Mouse (Mus musculus) heart, adult 2 months (tissue): Measurements from ENCODE around the gene Tgm2. TPM values are rescaled to one million over a fixed set of nuclear protein-coding genes. Genes with fewer than 3 reads are reported as not detected.
A peak's percentile ranks its signal among the peaks of the same experiment; 100 is the strongest.

Experiments
- DNase-seq, 2 experiments: peaks; one replicate each; pipeline ENCODE4 v3.0.0; 2021
- H3K27ac ChIP-seq: fragments of 200-600 bp; 2 replicates; pipeline ENCODE4 v1.8.1; 2022
- H3K27me3 ChIP-seq: fragments of 200-500 bp; 2 replicates; pipeline ENCODE4 v1.6.1; 2012; ENCODE audit warnings: mild to moderate bottlenecking, low read length, inconsistent platforms, mixed read lengths; ENCODE audit not compliant: control insufficient read depth, insufficient read depth
- H3K36me3 ChIP-seq: fragments of 200-500 bp; 2 replicates; pipeline ENCODE4 v1.6.1; 2012; ENCODE audit warnings: low read length, inconsistent platforms; ENCODE audit not compliant: control insufficient read depth, insufficient read depth
- H3K4me1 ChIP-seq: fragments of 200-500 bp; 2 replicates; pipeline ENCODE4 v1.6.1; 2011; ENCODE audit warnings: low read length; ENCODE audit not compliant: control insufficient read depth, insufficient read depth
- H3K4me3 ChIP-seq: fragments of 200-600 bp; 2 replicates; pipeline ENCODE4 v1.8.1; 2022
- H3K79me2 ChIP-seq: fragments of 200-500 bp; replicated peaks from 2 replicates; pipeline ENCODE4 v1.6.1; 2012; ENCODE audit warnings: mild to moderate bottlenecking, inconsistent platforms, low read length, moderate library complexity, mixed read lengths; ENCODE audit not compliant: control insufficient read depth, insufficient read depth
- H3K9ac ChIP-seq: fragments of 200-500 bp; 2 replicates; pipeline ENCODE4 v1.6.1; 2012; ENCODE audit warnings: low read depth, mild to moderate bottlenecking, control low read depth, inconsistent platforms, low read length, mixed read lengths
- CTCF ChIP-seq: fragments of 200-600 bp; IDR thresholded peaks from 2 replicates; pipeline ENCODE4 v1.8.1; 2022; ENCODE audit warnings: antibody characterized with exemption, mild to moderate bottlenecking, moderate library complexity
- EP300 ChIP-seq: fragments of 200-500 bp; IDR thresholded peaks from 2 replicates; pipeline ENCODE4 v1.6.1; 2011; ENCODE audit warnings: low read depth, low read length, control low read depth; ENCODE audit not compliant: insufficient read depth
- POLR2A ChIP-seq: fragments of 200-500 bp; IDR thresholded peaks from 2 replicates; pipeline ENCODE4 v1.6.1; 2011; ENCODE audit warnings: mild to moderate bottlenecking, low read depth, low read length, control low read depth; ENCODE audit not compliant: insufficient read depth
- WGBS: fragments of 180-500 bp; shearing (Covaris S2); methylation state at CpG from one replicate; pipeline ENCODE4 v1.1.7; 2018; 5-methylcytosine and 5-hydroxymethylcytosine counted together
- intact Hi-C: fragments of 180-260 bp; cut with DNase I; formaldehyde crosslinking; loops from one replicate; pipeline ENCODE4 v1.15.1; 2025
- polyA plus RNA-seq: library from polyadenylated mRNA; depleted of rRNA; stranded (reverse); fragments of >200 nt; gene quantifications from 2 replicates; pipeline ENCODE4 v1.2.3, GENCODE M21; 2012
- total RNA-seq, 2 experiments: library from RNA; stranded (reverse); gene quantifications; 2 replicates each; pipeline ENCODE4 v1.2.3; 2021

The Tgm2 gene
- total and polyA plus RNA-seq, 3 experiments: 155 to 286 (median 270) TPM

DNA sequence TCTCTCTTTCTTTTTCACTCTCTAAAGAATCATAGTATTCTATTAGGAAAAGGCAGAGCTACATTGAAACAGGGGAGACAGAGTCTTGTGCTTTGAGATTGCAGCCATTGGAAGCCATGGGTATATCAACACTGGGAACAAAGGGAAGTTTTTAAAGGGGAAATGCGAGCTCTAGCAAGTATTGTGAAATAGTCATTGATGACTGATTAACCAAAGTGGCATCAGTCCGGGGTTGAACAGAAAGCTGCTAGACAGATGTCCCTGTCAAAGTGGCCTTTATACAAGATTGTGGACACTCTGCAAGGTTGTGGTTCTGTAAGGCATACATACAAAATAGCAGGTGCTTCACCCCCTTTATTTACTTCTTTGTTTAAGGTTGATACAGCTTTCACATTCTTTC lies 9.4 kb upstream of the Tgm2 start:
- no peak for DNase-seq
- H3K27ac ChIP-seq: no peak overlapping the region
- H3K9ac ChIP-seq: no peak overlapping the region
- WGBS: 96% methylated on average over 2 of the region's 2 CpGs
- H3K79me2 ChIP-seq: no peaks in the 10 kb centered on the region
- no peak overlapping the region for H3K4me3 ChIP-seq
- no peaks in the 10 kb centered on the region for H3K27me3 ChIP-seq
- no peaks in the 10 kb centered on the region for H3K36me3 ChIP-seq
- intact Hi-C loops: no loop called here
- TF ChIP-seq POLR2A (no peak), CTCF (no peak), EP300 (no peak)
- H3K4me1 ChIP-seq: peaks cover 8% of the 10 kb centered on the region

DNA sequence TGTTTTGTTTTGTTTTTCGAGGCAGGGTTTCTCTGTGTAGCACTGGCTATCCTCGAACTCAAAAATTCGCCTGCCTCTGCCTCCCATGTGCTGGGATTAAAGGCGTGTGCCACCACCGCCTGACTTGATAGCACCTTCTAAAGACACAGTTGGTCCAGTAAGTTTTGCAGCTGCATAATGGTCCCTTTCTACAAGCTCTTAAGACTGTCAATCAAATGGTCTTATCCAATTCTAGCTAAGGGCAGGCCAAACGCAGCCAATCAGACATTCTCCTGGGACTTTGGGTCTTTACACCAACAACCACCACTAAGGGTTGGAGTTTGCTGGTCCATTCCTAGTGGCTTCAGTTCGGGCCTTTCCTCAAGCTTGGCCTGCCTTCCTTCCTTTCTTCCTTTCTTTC lies 8.9 kb upstream of the Tgm2 start:
- 94% methylated on average over 7 of the region's 7 CpGs for WGBS
- no peak overlapping the region for H3K9ac ChIP-seq
- H3K4me1 ChIP-seq: peaks cover 5% of the 10 kb centered on the region
- no peaks in the 10 kb centered on the region for H3K36me3 ChIP-seq
- H3K79me2 ChIP-seq: no peaks in the 10 kb centered on the region
- TF ChIP-seq CTCF: no peak
- no peak for TF ChIP-seq EP300
- TF ChIP-seq POLR2A: no peak
- H3K27ac ChIP-seq: no peak overlapping the region
- no peak for DNase-seq
- H3K4me3 ChIP-seq: no peak overlapping the region
- no peaks in the 10 kb centered on the region for H3K27me3 ChIP-seq
- intact Hi-C loops: no loop called here

DNA sequence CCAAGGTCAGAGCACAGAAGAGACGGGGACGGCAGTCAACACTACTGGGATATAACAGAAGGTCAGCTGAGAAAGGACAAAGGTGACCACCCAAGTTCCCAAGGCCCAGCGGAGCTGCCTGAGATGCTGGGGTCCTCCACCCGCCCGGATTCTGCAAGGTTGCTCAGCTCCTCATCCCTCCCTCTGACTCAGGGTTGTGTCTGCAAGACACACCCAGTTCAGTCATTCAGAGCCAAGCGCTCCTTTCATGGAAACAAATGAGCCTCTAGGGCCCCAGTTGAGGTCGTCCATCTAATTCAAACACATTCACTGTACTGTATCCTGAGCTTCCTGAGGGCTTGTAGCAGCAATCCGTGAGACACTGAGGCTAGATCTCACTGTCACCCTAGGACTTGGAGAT lies 8.4 kb upstream of the Tgm2 start:
- DNase-seq: peak in 1 of 2 experiments; percentile 19
- 78% methylated on average over 8 of the region's 8 CpGs for WGBS
- Histone ChIP-seq H3K36me3 (no peaks in the 10 kb centered on the region), H3K9ac (no peak overlapping the region), H3K27me3 (no peaks in the 10 kb centered on the region), H3K79me2 (no peaks in the 10 kb centered on the region), H3K4me3 (no peak overlapping the region), H3K4me1 (peaks cover 2% of the 10 kb centered on the region), H3K27ac (no peak overlapping the region)
- no peak for TF ChIP-seq EP300
- TF ChIP-seq CTCF: no peak
- no peak for TF ChIP-seq POLR2A
- intact Hi-C loops: no loop called here

GRCm38 (mm10) chr2:158153728-158154343 lies 7.6 kb upstream of the Tgm2 start:
- no peak overlapping the region for H3K27ac ChIP-seq
- H3K4me3 ChIP-seq: peak overlapping the region; percentile 27; the same call in 1 of the 2 replicates
- no peaks in the 10 kb centered on the region for H3K4me1 ChIP-seq
- WGBS: 3% methylated on average over 22 of the region's 22 CpGs
- DNase-seq: peak in 1 of 2 experiments; percentile 41
- no peaks in the 10 kb centered on the region for H3K36me3 ChIP-seq
- TF ChIP-seq EP300 (no peak), CTCF (no peak), POLR2A (no peak)
- H3K79me2 ChIP-seq: no peaks in the 10 kb centered on the region
- H3K27me3 ChIP-seq: no peaks in the 10 kb centered on the region
- intact Hi-C loops: no loop called here
- peak overlapping the region; percentile 40 for H3K9ac ChIP-seq

GRCm38 (mm10) chr2:158152685-158153309 lies 6.6 kb upstream of the Tgm2 start:
- intact Hi-C loops: no loop called here
- no peak overlapping the region for H3K4me3 ChIP-seq
- H3K79me2 ChIP-seq: no peaks in the 10 kb centered on the region
- no peaks in the 10 kb centered on the region for H3K27me3 ChIP-seq
- no peaks in the 10 kb centered on the region for H3K4me1 ChIP-seq
- WGBS: 64% methylated on average over 6 of the region's 6 CpGs
- H3K36me3 ChIP-seq: no peaks in the 10 kb centered on the region
- no peak for TF ChIP-seq EP300
- no peak for DNase-seq
- H3K27ac ChIP-seq: no peak overlapping the region
- no peak overlapping the region for H3K9ac ChIP-seq

DNA sequence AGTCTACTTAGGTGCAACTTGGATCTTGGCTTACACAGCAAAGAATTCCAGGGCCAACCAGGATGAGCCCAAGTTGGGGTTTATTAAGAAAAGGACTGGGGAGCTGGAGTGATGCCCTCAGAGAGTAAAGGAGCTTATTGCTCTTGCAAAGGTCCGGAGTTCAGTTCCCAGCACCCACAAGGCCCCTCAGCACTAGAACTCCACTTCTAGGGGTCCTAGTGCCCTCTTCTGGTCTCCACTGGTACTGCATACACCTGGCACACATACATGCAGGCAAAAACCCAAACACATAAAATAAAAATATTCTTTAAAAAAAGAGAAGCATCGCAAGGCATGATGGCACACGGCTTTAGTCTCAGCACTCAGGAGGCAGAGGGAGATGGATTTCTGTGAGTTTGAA lies 4.8 kb upstream of the Tgm2 start:
- Histone ChIP-seq H3K4me3 (no peak overlapping the region), H3K9ac (no peak overlapping the region), H3K36me3 (no peaks in the 10 kb centered on the region), H3K4me1 (no peaks in the 10 kb centered on the region), H3K27me3 (no peaks in the 10 kb centered on the region), H3K27ac (no peak overlapping the region), H3K79me2 (no peaks in the 10 kb centered on the region)
- no peak for TF ChIP-seq EP300
- TF ChIP-seq CTCF: peak; percentile 41
- TF ChIP-seq POLR2A: no peak
- no peak for DNase-seq
- WGBS: 98% methylated on average over 3 of the region's 3 CpGs
- intact Hi-C loops: no loop called here
